Mouse (Mus musculus): ENCODE results near the gene Kalrn.

Kalrn gene

GRCm38 (mm10) chr16:34072136-34072535 lies 501.2 kb downstream of the Kalrn start:
- Histone ChIP-seq H3K4me3 (replicated peaks; ENCODE audit: low read length) (no peak overlapping the region), H3K4me1 (replicated peaks; ENCODE audit: low read depth, low read length) (peaks cover 15% of the 10 kb centered on the region), H3K27me3 (ENCODE audit: insufficient read depth, low read length) (no peaks in the 10 kb centered on the region), H3K9me3 (ENCODE audit: low read length) (no peaks in the 10 kb centered on the region; the same call in 1 of the 2 replicates), H3K36me3 (ENCODE audit: insufficient read depth, low read length) (no peaks in the 10 kb centered on the region)
- no peak for TF ChIP-seq POU5F1 (IDR thresholded peaks at IDR 0.05; ENCODE audit: borderline replicate concordance, low read length)
- TF ChIP-seq CTCF (conservative IDR thresholded peaks at IDR 0.05; ENCODE audit: low read length): no peak
- no peak for TF ChIP-seq NANOG (IDR thresholded peaks at IDR 0.05; ENCODE audit: borderline replicate concordance, low read length)

- Histone ChIP-seq H3K4me3 (replicated peaks; ENCODE audit: low read length) (no peak overlapping the region), H3K27me3 (ENCODE audit: insufficient read depth, low read length) (no peaks in the 10 kb centered on the region), H3K36me3 (ENCODE audit: insufficient read depth, low read length) (no peaks in the 10 kb centered on the region), H3K4me1 (replicated peaks; ENCODE audit: low read depth, low read length) (peaks cover 19% of the 10 kb centered on the region), H3K9me3 (ENCODE audit: low read length) (no peaks in the 10 kb centered on the region; the same call in 1 of the 2 replicates)
- TF ChIP-seq NANOG (IDR thresholded peaks at IDR 0.05; ENCODE audit: borderline replicate concordance, low read length) (no peak), POU5F1 (IDR thresholded peaks at IDR 0.05; ENCODE audit: borderline replicate concordance, low read length) (no peak), CTCF (conservative IDR thresholded peaks at IDR 0.05; ENCODE audit: low read length) (no peak)
Observed at GRCm38 (mm10) chr16:34071223-34071825, 502.0 kb downstream of the Kalrn start.

- Histone ChIP-seq H3K4me1 (replicated peaks; ENCODE audit: low read depth, low read length) (peaks cover 19% of the 10 kb centered on the region), H3K36me3 (ENCODE audit: insufficient read depth, low read length) (no peaks in the 10 kb centered on the region), H3K4me3 (replicated peaks; ENCODE audit: low read length) (no peak overlapping the region), H3K9me3 (ENCODE audit: low read length) (no peaks in the 10 kb centered on the region; the same call in 1 of the 2 replicates), H3K27me3 (ENCODE audit: insufficient read depth, low read length) (no peaks in the 10 kb centered on the region)
- TF ChIP-seq CTCF (conservative IDR thresholded peaks at IDR 0.05; ENCODE audit: low read length) (no peak), NANOG (IDR thresholded peaks at IDR 0.05; ENCODE audit: borderline replicate concordance, low read length) (no peak), POU5F1 (IDR thresholded peaks at IDR 0.05; ENCODE audit: borderline replicate concordance, low read length) (no peak)
Observed at GRCm38 (mm10) chr16:34069481-34069880, 503.9 kb downstream of the Kalrn start.

- Histone ChIP-seq H3K36me3 (ENCODE audit: insufficient read depth, low read length) (no peaks in the 10 kb centered on the region), H3K9me3 (ENCODE audit: low read length) (no peaks in the 10 kb centered on the region), H3K27me3 (ENCODE audit: insufficient read depth, low read length) (no peaks in the 10 kb centered on the region), H3K4me3 (replicated peaks; ENCODE audit: low read length) (no peak overlapping the region), H3K4me1 (replicated peaks; ENCODE audit: low read depth, low read length) (peaks cover 7% of the 10 kb centered on the region)
- TF ChIP-seq CTCF (conservative IDR thresholded peaks at IDR 0.05; ENCODE audit: low read length) (no peak), POU5F1 (IDR thresholded peaks at IDR 0.05; ENCODE audit: borderline replicate concordance, low read length) (no peak), NANOG (IDR thresholded peaks at IDR 0.05; ENCODE audit: borderline replicate concordance, low read length) (no peak)
Observed at GRCm38 (mm10) chr16:34066922-34067321, 506.4 kb downstream of the Kalrn start.

- no peaks in the 10 kb centered on the region for H3K36me3 ChIP-seq (ENCODE audit: insufficient read depth, low read length)
- no peaks in the 10 kb centered on the region for H3K27me3 ChIP-seq (ENCODE audit: insufficient read depth, low read length)
- H3K4me1 ChIP-seq (replicated peaks; ENCODE audit: low read depth, low read length): peaks cover 7% of the 10 kb centered on the region
- TF ChIP-seq CTCF (conservative IDR thresholded peaks at IDR 0.05; ENCODE audit: low read length) (no peak), POU5F1 (IDR thresholded peaks at IDR 0.05; ENCODE audit: borderline replicate concordance, low read length) (no peak), NANOG (IDR thresholded peaks at IDR 0.05; ENCODE audit: borderline replicate concordance, low read length) (no peak)
- H3K4me3 ChIP-seq (replicated peaks; ENCODE audit: low read length): no peak overlapping the region
- no peaks in the 10 kb centered on the region for H3K9me3 ChIP-seq (ENCODE audit: low read length)
Observed at GRCm38 (mm10) chr16:34066376-34066775, 507.0 kb downstream of the Kalrn start.

GRCm38 (mm10) chr16:34063313-34063712 lies 510.0 kb downstream of the Kalrn start:
- Histone ChIP-seq H3K27me3 (ENCODE audit: insufficient read depth, low read length) (no peaks in the 10 kb centered on the region), H3K4me1 (replicated peaks; ENCODE audit: low read depth, low read length) (peaks cover 7% of the 10 kb centered on the region), H3K4me3 (replicated peaks; ENCODE audit: low read length) (no peak overlapping the region), H3K36me3 (ENCODE audit: insufficient read depth, low read length) (no peaks in the 10 kb centered on the region), H3K9me3 (ENCODE audit: low read length) (no peaks in the 10 kb centered on the region)
- TF ChIP-seq NANOG (IDR thresholded peaks at IDR 0.05; ENCODE audit: borderline replicate concordance, low read length): no peak
- no peak for TF ChIP-seq POU5F1 (IDR thresholded peaks at IDR 0.05; ENCODE audit: borderline replicate concordance, low read length)
- no peak for TF ChIP-seq CTCF (conservative IDR thresholded peaks at IDR 0.05; ENCODE audit: low read length)

- H3K27me3 ChIP-seq (ENCODE audit: insufficient read depth, low read length): no peaks in the 10 kb centered on the region
- H3K4me3 ChIP-seq (replicated peaks; ENCODE audit: low read length): no peak overlapping the region
- TF ChIP-seq NANOG (IDR thresholded peaks at IDR 0.05; ENCODE audit: borderline replicate concordance, low read length): no peak
- TF ChIP-seq CTCF (conservative IDR thresholded peaks at IDR 0.05; ENCODE audit: low read length): no peak
- no peak for TF ChIP-seq POU5F1 (IDR thresholded peaks at IDR 0.05; ENCODE audit: borderline replicate concordance, low read length)
- no peaks in the 10 kb centered on the region for H3K36me3 ChIP-seq (ENCODE audit: insufficient read depth, low read length)
- H3K4me1 ChIP-seq (replicated peaks; ENCODE audit: low read depth, low read length): peaks cover 4% of the 10 kb centered on the region; the same call in 1 of the 2 replicates
- no peaks in the 10 kb centered on the region for H3K9me3 ChIP-seq (ENCODE audit: low read length)
Observed at GRCm38 (mm10) chr16:34061661-34062060, 511.7 kb downstream of the Kalrn start.

GRCm38 (mm10) chr16:34058611-34059010 lies 514.7 kb downstream of the Kalrn start:
- no peak for TF ChIP-seq POU5F1 (IDR thresholded peaks at IDR 0.05; ENCODE audit: borderline replicate concordance, low read length)
- Histone ChIP-seq H3K36me3 (ENCODE audit: insufficient read depth, low read length) (no peaks in the 10 kb centered on the region), H3K27me3 (ENCODE audit: insufficient read depth, low read length) (no peaks in the 10 kb centered on the region), H3K4me1 (replicated peaks; ENCODE audit: low read depth, low read length) (peaks cover 10% of the 10 kb centered on the region), H3K4me3 (replicated peaks; ENCODE audit: low read length) (no peak overlapping the region), H3K9me3 (ENCODE audit: low read length) (no peaks in the 10 kb centered on the region)

- Histone ChIP-seq H3K36me3 (ENCODE audit: insufficient read depth, low read length) (no peaks in the 10 kb centered on the region; the same call in 1 of the 2 replicates), H3K27me3 (ENCODE audit: insufficient read depth, low read length) (peaks cover 5% of the 10 kb centered on the region; the same call in 1 of the 2 replicates), H3K9me3 (ENCODE audit: low read length) (no peaks in the 10 kb centered on the region), H3K4me1 (replicated peaks; ENCODE audit: low read depth, low read length) (peaks cover 10% of the 10 kb centered on the region), H3K4me3 (replicated peaks; ENCODE audit: low read length) (no peak overlapping the region)
- TF ChIP-seq POU5F1 (IDR thresholded peaks at IDR 0.05; ENCODE audit: borderline replicate concordance, low read length) (no peak), NANOG (IDR thresholded peaks at IDR 0.05; ENCODE audit: borderline replicate concordance, low read length) (no peak), CTCF (conservative IDR thresholded peaks at IDR 0.05; ENCODE audit: low read length) (no peak)
Observed at GRCm38 (mm10) chr16:34057464-34057863, 515.9 kb downstream of the Kalrn start.

Data from E14TG2a.4 (cell line).